Mouse (Mus musculus) T-cell, adult 2 months (primary cell): ENCODE results near the gene Mars2.
A peak's percentile ranks its signal among the peaks of the same experiment; 100 is the strongest.

Experiments used
- DNase-seq: peaks from one replicate; pipeline ENCODE4 v3.0.0; 2022; ENCODE audit warnings: low spot score

Gene Mars2

GRCm38 (mm10) chr1:55236890-55237642, at the start of gene Mars2:
TSS of gene Mars2 (plus strand) at chr1:55237177.
- DNase-seq, result peak; percentile 95

GRCm38 (mm10) chr1:55192015-55192414, 45.0 kb upstream of the Mars2 start:
- DNase-seq, result no peak

GRCm38 (mm10) chr1:55192824-55193223, 44.2 kb upstream of the Mars2 start:
- DNase-seq, result peak; percentile 30

GRCm38 (mm10) chr1:55193316-55193715, 43.7 kb upstream of the Mars2 start:
- no peak for DNase-seq

- no peak for DNase-seq
Measured at GRCm38 (mm10) chr1:55194064-55194915, 42.7 kb upstream of the Mars2 start.

GRCm38 (mm10) chr1:55195021-55195420, 42.0 kb upstream of the Mars2 start:
- no peak for DNase-seq

- peak; percentile 24 for DNase-seq
Measured at GRCm38 (mm10) chr1:55196327-55197003, 40.5 kb upstream of the Mars2 start.

GRCm38 (mm10) chr1:55198719-55199118, 38.3 kb upstream of the Mars2 start:
- DNase-seq, result no peak

GRCm38 (mm10) chr1:55201850-55202752, 34.9 kb upstream of the Mars2 start:
- DNase-seq, result no peak

- no peak for DNase-seq
Measured at GRCm38 (mm10) chr1:55205808-55206327, 31.1 kb upstream of the Mars2 start.

- no peak for DNase-seq
Measured at GRCm38 (mm10) chr1:55207561-55207960, 29.4 kb upstream of the Mars2 start.

- no peak for DNase-seq
Measured at GRCm38 (mm10) chr1:55208500-55209140, 28.4 kb upstream of the Mars2 start.

GRCm38 (mm10) chr1:55210202-55210965, 26.6 kb upstream of the Mars2 start:
- peak; percentile 57 for DNase-seq

- no peak for DNase-seq
Measured at GRCm38 (mm10) chr1:55211081-55211480, 25.9 kb upstream of the Mars2 start.

GRCm38 (mm10) chr1:55212771-55213170, 24.2 kb upstream of the Mars2 start:
- no peak for DNase-seq

- no peak for DNase-seq
Measured at GRCm38 (mm10) chr1:55213475-55213874, 23.5 kb upstream of the Mars2 start.

- DNase-seq, result no peak
Measured at GRCm38 (mm10) chr1:55213936-55214335, 23.0 kb upstream of the Mars2 start.

- peak; percentile 71 for DNase-seq
Measured at GRCm38 (mm10) chr1:55215185-55215813, 21.7 kb upstream of the Mars2 start.

GRCm38 (mm10) chr1:55217191-55217590, 19.8 kb upstream of the Mars2 start:
- no peak for DNase-seq
